Mouse (Mus musculus) liver, adult (tissue): ENCODE data around the gene Cib1.

Experiments used
- GATA4 ChIP-seq: IDR thresholded peaks from 2 replicates; pipeline ENCODE4 v1.6.1; 2014; ENCODE audit warnings: mild to moderate bottlenecking, low read length; ENCODE audit not compliant: insufficient replicate concordance

The Cib1 gene

DNA sequence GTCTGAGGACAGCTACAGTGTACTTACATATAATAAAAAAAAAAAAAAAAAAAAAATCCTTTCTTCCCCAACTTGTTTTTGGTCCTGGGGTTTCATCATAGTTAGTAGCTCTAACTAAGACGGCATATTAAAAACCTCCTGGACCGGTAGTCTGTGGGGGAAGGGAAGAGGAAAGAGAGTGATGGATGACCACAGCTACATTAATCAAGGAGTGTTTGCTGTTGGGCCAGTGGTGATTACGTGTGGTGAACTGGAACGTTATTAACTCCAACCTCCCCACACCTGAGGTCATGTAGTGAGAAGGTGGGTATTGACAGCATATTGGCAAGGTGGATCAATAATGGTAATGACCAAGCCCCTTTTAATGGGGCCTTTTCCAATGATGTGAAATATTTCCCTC, 48.1 kb downstream of the Cib1 start:
- no peak for TF ChIP-seq GATA4

DNA sequence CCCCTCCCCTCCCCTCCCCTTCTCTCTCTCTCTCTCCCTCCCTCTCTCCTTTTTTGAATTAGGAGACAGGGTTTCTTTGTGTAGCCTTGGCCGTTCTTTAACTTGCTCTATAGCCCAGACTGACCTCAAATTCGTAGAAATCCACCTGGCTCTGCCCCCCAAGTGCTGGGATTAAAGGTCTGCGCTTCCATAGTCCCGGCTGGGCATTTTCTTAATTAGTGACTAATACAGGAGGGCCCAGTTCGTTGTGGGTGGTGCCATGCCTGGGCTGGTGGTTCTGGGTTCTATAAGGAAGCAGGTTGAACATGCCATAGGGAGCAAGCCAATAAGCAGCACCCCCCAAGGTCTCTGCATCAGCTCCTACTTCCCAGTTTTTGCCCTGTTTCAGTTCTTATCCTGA, 48.6 kb downstream of the Cib1 start:
- no peak for TF ChIP-seq GATA4

- no peak for TF ChIP-seq GATA4
Measured at GRCm38 (mm10) chr7:80183466-80183865, 49.1 kb downstream of the Cib1 start.

DNA sequence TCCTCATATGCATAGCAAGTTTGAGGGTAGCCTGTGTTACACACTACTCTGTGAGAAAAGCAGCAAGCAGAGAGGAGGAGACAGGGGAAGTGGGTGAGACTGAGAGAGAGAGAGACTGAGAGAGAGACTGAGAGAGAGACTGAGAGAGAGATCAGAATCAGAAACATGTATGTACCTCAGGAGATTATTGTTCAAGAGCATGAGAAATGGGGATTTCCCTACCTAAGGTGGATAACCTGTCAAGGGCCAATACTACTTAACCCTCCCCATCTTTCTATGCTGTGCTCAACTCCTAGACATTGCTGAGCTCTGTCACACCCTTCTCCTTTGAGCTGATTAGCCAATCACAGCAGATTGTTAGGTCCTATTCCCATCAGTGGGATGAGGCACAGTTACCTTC, 50.5 kb downstream of the Cib1 start:
- TF ChIP-seq GATA4, result no peak

DNA sequence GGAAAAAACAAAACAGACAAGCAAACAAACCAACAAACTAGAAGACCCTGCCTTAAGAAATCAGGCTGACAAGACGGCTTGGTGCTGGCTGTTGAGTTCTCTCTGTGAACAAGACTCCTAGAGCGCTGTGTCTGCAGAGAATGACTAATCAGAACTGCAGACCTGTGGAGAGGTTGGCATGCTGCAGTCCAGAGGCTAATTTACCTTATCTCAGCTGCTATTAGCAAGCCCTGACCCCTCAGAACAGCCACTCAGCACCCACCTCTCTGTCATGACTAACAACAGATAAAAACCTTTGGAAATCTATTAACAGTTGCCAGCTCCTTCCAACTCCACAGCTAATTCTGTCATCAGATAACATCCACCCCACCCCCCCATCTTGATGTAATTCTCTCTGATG, 51.5 kb downstream of the Cib1 start:
- no peak for TF ChIP-seq GATA4

- TF ChIP-seq GATA4, result no peak
Measured at GRCm38 (mm10) chr7:80180202-80180601, 52.4 kb downstream of the Cib1 start.

DNA sequence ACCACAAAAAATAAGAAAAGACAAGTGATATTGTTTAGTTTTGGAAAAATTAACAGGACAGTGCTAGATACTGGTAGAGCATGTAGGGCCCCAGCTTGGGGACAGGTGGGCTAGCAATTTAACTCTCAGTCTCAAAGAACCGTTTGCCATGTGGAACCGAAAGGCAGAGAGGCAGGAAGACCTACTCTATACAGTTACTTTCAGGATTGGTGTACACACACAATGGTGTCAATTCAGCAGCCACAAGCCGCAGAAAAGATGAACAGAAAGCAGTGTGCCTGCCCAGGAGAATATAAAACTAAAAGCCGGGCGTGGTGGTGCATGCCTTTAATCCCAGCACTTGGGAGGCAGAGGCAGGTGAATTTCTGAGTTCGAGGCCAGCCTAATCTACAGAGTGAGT, 52.8 kb downstream of the Cib1 start:
- TF ChIP-seq GATA4, result no peak

DNA sequence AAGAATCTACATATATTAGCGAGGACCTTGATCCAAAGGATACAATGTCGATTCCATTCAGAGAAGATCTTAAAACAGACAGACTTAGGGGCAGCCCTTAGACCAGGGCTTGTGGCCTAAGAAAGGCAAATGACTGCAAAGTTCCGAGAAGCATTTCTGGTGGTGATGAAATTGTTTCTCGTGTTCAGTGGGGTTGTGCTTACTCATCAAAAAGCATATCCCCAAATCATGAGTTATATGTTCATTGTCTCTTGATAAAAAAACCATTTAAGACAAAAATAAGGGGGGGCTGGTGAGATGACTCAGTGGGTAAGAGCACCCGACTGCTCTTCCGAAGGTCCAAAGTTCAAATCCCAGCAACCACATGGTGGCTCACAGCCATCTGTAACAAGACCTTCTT, 53.3 kb downstream of the Cib1 start:
- no peak for TF ChIP-seq GATA4

DNA sequence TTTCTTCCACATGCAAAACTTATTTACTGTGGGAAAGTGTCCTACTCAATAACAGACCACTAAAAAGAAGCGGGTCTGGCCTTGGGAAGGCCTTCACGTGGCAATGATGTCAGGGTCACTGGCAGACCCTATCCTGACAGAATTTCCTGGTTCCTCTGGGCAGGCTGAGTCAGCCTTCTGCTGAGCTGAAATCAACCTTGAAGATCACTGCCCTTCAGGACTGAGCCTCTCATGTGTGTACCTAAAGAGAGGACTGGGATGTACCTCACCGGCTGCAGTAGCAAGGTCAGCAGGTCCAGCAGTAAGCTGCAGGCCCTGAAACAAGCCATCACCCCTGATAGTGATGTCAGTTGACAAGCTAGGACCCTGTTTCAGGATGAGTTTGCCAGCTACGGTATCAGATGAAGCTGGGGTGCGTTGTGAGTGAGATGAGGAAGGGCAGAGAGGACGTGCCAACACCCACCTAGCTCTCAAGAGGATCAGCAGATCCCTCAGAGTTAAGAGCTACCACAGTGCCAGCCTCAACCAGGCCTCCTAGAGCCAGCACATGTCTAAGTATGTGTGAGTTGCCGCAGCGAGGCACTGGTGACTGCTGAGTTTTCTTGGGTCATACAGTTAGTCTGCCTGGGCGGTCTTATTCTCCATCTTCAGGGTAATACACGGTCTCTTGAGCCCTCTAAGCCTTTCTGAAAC, 54.4 kb downstream of the Cib1 start:
- TF ChIP-seq GATA4, result no peak

DNA sequence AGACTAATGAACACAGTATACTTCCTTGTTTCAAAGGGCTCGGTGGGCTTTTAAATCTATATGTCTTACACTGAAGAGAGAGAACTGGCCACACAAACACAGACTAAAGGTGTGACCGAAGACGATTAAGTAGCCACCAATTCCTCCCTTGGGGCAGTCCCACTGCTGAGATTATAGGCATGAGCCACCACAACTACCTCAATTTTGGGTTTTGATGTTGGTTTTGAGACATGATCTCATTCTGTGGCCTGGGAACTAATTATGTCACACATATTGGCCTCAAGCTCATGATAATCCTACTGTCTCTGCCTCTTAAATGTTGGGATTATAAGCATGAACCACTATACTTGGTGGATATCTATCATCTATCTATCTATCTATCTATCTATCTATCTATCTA, 55.2 kb downstream of the Cib1 start:
- no peak for TF ChIP-seq GATA4
